Mouse (Mus musculus) v-Abl transformed pro-B cells (cell line): ENCODE results near the gene Csf1.

Experiments used
- in situ Hi-C, 2 experiments: fragments of 400-800 bp; cut with MboI; formaldehyde crosslinking; loops; one replicate each; pipeline ENCODE4 v1.15.1; 2025; ENCODE audit not compliant: unreplicated experiment in 2 of 2

The Csf1 gene

DNA sequence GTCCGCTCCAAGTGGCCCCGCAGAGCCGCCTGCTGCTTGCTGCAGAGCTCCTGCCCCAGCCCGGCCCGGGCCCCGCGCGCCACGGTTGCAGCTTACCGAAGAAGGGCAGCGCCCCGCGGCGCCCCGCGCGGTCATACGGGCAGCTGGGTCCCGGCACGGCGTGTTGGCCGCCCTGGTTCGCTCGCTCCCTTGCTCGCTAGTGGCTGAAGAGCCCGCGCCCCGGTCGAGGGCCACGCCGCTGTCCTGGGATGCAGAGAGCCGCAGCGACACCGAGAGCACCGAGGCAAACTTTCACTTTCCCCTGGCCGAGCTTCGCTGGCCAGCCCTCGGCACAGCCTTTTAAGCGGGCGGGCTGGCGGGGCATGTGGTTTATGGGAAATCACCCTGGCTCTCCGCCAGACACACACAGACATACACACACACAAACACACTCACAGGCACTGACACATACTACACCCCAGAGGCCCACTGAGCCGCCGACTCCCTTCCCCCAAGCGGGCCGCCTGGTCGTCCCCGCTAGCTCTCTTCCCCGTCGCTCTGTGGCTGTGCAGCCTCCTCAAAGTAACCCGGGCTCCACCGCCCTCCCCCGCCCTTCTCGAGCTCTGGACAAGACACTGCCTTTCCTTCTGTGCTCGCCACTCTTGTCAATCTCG, at the start of gene Csf1:
Csf1 (minus strand) TSS at position 541 of the 653 bp plus-strand sequence.
- in situ Hi-C loops = loop anchor here (5.0 kb wide), 3 partner anchors 57 to 102 kb away; no protein-coding TSS in a partner anchor

DNA sequence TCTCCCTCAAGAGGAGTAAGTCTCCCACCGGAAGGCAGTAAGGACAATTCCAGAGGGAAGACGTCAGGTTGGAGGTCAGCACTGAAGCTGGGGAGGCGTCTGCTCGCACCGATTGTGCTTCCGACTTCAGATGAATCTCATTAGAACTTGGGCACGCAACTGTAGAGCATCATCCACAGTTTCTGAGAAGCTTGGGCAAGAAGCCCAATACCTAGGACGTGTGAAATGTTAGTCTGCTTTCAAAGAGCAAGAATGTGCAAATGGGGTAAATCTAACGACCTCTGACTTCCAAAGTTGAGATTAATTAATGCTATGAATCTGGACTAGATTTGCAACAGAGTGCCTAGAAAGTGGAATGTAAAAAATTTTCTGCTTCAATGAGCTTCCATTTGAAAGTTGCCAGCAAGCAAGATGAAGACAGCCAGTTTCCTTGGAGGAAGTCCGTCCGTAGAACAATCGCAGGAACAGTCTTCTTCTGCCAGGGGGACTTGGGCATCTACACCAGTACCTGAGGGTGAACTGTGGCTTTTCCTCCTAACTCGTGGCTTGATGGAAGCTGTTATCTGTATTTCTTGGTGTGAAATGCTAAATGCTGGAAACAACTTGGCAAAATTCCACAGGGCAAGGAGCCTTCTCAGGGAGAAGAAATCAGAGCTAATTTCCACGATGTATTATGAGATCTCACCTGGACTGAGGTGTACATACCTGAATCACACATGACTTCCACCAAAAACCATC, 47.9 kb upstream of the Csf1 start:
- in situ Hi-C loops = loop anchor here in 1 of 2 experiments (25.0 kb wide), 2 partner anchors 571 to 1021 kb away; partner anchors contain the start of genes A630076J17Rik, Cd53 and Prok1

DNA sequence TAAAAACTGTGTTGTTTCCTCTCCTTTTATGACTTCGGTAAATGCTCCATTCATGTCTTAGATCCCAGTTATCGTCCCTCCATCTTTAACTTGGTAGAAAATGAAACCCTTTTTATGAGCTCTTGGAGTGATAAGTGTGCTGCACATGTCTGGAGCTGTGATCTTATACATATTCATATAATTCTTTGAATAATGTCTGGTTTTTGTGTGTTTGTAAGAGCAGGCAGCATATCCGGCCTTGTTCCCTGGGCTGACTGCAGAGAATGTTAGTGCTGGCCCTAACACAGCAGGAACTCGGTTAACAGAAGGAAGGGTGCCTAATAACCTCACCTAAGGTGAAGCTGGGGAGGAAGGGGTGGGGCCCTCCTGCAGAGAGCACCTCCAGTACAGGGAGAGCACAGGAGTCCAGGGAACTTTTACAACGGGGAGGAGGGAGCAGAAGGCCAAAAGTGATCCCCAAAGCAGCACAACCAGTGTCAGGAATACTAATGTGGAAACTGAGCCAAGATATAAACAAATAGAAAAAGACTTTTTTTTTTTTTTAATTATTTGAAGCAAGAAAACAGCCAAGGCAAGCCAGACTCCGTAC, 47.2 kb upstream of the Csf1 start:
- in situ Hi-C loops = loop anchor here in 1 of 2 experiments (25.0 kb wide), 2 partner anchors 570 to 1020 kb away; partner anchors contain the start of genes A630076J17Rik, Cd53 and Prok1

DNA sequence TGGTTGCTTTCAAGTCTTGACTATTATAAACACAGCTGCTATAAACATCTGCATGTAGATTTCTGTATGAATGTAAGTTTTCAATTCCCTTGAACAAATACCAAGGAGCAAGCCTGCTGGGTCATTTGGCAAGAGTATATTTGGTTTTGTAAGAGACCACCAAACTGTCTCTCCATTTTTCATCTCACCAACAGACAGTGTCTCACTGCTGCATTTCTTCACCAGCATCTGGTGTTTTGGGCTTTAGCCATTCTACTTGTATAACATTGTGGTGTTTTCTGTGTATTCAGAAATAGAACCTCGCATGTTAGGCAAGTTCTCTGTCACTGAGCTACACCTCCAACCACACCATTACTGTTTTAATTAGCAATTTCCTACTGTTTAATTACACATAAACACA, 46.6 kb upstream of the Csf1 start:
- in situ Hi-C loops = loop anchor here in 1 of 2 experiments (25.0 kb wide), 2 partner anchors 570 to 1020 kb away; partner anchors contain the start of genes A630076J17Rik, Cd53 and Prok1

DNA sequence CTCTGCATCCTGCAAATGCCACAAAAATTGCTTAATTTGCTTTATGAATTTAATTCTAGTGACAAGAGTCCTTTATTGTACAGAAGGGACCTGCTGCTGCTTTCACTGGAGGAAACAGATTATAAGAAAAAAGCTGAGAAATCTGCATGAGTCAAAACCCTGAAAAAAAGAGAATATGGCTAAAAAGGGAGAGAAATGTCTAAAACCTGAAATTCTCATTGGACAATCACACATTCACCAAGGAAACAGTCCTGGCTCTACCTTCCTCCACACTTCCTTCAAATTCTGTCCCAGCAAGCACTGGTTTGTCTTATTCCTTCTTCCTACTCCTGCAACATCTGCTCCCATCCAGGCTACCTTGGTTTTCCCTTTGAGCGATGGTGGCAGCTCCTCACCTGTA, 44.5 kb upstream of the Csf1 start:
- in situ Hi-C loops = loop anchor here in 1 of 2 experiments (25.0 kb wide), 2 partner anchors 567 to 1017 kb away; partner anchors contain the start of genes A630076J17Rik, Cd53 and Prok1

DNA sequence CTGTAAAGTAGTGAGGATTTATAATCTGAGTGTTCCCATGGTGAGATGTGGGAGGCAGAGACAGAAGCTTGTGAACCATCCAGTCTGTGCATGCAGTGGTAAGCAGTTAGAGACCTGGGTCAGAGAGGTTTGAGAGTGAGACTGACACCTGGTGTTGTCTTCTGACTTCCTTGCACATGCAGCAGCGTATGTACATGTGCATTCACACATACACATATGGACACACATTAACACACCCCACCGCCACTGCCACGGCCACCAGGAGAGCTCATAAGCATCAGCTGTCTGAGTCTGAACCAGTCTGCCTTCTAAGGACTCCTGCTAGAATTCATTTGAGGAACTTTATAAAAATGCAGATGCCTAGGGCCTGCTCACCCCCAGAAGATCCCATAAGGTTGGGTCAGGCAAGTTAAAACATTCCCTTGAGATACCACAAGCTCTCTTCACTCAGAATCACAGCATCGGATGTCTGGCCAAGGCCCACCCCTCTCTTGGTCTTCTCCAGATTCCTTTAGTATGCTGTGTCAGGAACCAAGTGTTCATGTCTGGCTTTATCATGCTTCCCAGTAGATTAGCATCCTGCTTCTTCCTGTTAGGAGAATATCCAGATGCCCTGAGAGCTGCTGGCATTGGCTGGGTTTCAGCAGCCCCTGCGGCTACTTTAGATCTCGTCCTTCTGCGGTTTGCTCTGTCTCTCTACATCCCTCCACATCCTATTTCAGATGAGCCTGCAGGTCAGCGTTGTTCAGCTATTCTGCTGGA, 42.1 kb upstream of the Csf1 start:
- in situ Hi-C loops = loop anchor here in 1 of 2 experiments (25.0 kb wide), 2 partner anchors 565 to 1015 kb away; partner anchors contain the start of genes A630076J17Rik, Cd53 and Prok1

DNA sequence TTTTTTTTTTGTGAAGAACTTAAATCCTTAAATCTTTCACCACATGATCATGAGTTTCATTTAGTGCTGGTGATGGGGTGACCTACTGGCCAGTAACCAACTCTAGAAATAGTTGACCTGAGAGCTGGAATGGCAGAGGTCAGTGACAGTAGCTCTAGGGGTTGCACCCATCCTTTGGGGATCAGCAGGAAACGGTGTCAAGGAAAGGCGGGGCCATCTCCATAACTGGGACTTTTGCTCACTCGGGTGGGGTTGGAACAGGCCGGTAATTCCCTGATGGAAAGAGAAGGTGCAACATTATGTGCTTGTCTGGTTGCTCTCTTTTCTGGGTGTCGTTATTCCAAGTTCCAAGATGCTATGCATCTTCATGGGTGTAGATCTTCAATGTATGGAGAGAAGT, 38.7 kb upstream of the Csf1 start:
- in situ Hi-C loops = no loop called here

DNA sequence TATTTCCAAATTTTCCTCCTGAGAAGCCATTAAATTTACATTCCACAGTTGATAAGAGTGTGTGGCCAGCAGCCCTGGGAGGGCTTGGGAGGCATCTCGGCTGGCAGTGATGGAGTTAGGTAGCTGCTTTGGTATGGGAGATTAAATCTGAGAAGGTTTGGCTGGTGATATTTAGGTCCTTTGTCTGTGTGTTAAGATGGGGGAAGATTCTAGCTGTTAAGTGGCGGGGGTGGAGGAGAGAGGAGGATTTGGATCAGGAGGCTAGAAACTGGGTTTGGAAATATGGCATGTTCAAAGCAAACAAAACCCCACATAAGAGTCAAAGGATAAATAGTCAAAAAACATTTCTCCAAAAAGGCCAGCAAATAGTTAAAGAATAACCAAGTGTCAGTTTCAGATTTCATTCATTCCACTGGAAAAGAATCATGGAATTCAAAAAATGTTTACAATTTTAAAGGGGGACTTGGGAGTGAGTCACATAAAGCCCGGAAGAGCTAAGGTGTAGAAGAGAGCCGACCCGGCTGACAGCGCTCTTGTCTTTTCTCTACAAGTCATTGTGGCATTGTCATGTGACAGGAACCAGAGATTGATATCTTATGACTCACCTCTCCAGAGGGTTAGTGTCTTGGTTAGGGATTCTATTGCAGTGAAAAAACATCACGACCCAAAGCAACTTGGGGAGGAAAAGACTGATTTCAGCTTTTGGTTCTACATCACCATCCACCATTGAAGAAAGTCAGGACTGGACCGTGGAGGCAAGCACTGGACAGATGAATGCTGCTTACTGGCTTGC, 36.1 kb upstream of the Csf1 start:
- in situ Hi-C loops = no loop called here

DNA sequence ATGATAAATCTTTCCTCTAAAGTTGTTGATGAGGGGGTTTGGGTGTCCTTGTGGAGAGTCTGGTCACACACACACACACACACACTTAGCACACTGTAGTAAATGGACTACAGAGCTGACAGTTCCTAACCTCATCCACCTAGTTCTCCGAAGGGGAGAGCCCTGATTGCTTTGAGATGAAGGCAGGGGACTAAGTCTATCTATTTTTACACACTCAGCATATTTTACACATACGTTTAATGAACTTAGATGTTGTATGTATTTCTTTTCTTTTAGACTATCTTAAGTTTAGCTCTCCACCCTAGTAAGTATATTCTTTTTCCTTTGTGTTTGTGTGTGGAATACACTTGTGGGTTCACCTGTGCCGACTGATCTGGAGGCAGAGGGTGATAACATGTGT, 34.6 kb upstream of the Csf1 start:
- in situ Hi-C loops = no loop called here

DNA sequence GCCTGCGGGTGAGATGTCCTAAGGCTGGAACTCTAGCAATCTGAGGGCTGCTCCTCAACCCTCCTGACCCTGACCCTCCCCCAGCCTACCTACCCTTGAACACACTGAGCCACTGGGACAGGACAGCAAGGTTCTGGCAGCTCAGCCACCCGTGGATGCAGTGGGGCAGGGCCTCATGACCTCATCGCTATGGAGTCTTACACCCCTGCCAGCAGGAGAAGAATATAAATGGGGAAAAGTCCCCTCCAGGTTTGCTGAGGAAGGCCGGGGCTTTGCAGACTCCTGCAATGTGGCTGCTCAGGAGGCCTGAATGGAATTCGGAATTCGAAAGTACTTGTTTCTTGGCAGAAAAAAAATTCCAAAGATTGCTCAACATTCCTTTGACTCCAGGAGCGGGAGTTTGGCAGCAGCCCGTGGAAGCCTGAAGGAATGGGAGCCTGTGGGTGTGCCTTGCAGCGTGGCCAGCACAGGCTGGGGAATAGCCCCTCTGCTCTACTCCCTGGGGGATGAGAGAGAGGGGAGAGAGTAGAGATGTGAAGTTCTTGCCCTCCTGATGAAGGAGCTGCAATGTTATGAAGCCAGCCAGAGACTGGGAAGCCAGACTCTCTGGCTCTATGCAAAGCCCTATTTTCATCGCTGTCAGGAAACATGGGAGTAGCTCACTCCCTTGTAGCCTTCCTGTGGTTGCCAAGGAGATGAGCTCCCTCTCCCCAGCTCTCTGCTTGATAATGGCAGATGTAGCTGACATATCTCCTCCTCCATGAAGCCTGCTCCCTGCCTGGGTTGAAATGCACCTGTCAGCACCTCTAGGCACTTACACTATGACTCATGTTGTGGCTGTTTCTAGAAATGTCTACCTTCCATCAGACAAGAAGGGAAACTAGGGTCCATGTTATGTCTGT, 33.3 kb upstream of the Csf1 start:
- in situ Hi-C loops = no loop called here

DNA sequence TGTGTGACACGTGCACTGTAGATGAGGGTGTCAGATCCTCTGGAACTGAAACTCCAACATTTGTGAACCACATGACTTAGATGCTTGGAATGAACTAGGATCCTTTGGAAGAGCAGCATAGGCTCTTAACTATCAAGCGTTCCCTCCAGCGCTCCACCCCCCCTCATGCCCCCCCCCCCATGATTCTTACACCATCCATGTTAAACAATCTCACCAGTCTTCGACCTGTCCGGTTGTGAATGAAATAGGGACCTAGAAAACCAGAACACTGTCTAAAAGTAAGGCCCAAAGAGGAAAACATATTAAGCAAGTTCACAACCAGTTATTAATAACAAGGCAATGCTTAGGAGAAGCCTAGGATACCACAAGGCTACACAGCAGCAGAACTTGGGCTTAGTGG, 32.5 kb upstream of the Csf1 start:
- in situ Hi-C loops = no loop called here

DNA sequence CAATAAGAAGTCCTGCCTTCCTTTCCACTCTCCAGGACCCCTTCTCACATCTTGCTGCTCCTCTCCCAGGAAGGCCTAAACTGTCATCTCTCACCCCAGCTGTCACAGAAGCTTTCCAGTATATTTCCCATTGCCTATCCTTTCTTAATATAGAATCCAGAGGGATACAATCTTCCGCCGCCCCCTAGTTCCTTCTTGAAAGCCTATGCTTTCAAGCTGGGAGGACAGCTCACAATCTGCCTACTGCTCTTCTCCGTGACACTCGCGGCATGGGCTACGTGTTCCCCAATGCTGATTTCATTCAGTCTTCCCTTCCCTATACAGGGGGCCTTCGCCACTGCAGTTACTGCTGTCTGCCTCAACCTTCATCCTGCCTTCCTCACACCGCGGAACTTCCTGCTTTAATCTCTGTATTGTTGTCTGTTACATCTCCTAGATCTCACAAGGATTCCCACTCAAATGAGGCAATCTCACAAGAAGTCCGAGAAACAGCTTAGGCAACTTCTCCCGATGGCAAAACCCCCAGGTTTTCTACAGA, 30.6 kb upstream of the Csf1 start:
- in situ Hi-C loops = no loop called here

DNA sequence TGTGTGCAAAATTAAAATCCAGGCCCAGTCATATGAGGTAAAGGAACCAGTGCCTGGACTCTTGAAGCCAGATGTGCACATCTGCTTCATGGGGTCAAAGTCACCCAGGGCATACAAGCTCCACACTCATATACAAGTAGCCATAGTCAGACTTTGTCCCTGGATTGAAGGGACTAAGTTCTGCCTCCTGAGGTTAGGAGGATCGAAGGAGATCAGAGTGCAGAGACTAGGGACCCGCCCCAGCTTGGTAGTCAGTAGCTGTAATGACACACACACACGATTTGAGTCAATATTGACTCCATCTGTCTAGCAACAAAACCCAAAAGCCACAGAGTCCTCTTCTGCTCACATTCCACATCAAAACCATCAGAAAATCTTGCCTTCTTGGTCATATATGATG, 30.0 kb upstream of the Csf1 start:
- in situ Hi-C loops = no loop called here

DNA sequence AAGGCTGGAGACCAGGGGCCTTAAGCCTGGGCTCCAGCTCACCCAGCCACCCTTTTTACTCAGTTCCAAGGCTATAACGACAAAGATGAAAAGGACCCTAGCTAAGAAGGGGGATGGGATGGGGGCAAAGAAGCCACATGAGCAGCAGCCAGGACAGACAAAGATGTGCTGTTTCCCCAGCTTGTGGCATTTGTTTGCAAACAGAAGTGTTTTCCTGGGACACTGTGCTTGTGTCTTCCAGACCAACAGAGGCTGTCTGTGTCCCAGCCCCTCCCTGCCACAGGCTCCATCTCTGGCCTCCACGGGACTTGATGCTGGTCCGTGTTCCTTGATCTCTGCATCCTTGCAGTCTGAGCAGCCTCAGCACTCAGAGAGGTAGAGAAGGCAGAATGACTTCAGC, 28.6 kb upstream of the Csf1 start:
- in situ Hi-C loops = no loop called here

DNA sequence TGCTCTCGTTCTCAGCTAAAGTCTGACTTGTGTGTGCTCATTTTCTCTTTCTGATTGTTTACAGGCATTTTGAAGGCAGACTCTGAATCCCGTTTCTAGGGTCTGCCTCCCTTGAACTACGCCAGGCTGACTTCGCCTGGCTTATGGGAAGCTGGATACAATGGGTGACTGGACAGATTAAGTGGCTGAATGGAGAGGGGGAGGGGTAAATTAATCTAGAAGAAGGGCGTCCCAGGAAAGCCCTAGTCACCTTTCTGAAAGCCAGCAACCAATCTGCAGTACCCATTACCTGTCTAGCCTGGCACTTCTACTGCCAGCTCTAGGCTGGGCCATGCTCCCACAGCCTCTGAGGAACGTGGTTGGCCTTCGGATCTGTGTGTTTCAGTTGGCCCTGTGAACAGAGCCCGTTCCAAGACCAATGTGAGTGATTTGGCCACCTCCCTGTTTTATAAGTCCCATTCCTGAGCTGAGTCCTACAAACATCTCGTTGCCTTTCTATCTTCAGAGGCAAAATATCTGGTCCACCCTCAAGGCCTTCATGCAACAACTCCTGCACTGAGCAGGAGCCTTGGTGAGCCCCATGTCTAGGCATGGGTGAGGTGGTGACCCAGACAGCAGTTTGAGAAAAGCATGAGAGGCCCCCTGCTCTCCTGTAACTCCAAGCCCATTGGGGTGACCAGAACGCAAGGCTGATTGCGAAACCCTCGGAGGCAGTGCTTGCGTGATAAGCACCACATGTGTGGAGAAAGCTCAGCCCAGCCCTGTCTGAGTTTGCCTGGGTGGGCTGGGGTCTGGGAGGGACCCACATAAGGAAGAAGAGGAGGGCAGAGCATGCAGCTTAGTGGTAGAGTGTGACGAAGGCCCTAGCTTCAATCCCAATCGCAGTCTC, 27.6 kb upstream of the Csf1 start:
- in situ Hi-C loops = no loop called here

DNA sequence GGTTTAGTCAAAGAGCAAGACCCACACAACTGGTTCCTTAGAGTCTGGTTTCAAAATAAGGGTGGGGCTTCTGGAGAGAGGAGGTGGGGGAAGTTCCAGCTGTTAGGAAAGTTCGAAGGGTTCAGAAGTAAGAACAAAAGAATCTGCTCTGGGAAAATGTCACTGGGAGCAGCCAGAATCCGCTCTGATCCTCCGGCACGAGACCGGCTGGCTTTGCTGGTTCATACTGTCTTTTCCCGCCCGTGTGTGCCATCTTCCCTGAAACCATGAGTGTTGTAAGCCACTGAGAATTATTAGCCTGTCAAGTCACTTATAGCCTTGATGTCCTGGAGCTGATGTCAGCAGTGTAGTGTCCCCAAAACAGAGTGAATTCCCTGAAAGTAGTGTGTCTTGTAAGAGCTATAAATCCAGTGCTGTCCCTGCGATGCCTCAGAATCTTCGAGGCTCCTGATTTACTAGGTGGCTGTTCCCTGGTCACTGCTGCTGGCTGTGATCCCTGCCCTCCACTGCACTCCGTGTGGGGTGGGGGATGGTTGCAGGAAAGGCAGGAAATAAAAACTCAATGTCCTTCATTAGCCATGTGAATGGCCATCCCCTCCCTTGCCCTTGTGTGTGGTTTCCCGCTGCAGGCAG, 26.8 kb upstream of the Csf1 start:
- in situ Hi-C loops = no loop called here

DNA sequence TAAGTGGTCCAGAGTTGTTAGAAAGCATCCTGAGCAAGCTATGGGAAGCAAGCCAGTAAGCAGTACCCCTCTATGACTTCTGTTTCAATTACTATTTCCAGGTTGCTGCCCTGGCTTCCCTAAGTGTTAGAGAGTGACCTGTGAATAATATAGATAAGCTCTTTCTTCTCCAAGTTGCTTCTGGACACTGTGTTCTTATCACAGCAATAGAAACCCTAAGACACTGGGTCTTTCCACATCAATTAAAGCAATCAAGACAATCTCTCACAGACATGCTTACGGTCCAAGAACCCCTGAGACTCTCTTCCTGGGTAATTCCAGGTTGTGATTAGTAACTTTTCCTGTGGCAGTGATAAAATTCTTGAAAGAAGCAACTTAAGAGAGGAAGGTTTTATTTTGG, 26.1 kb upstream of the Csf1 start:
- in situ Hi-C loops = no loop called here
